Mouse (Mus musculus) limb, embryonic 12.5 days (tissue): ENCODE measurements at regions not wholly inside any gene's neighbourhood (a gene's known extent, or its start where the extent isn't known, plus 50 kb on each side); places are given as distances from the start of the nearest gene placed in this dataset.

Experiments used
- ATAC-seq: fragments of 200-750 bp; cut with Nextera tagmentation; 2 replicates; pipeline ENCODE4 v1.8.0; 2017; ENCODE audit warnings: low read depth, moderate TSS enrichment; ENCODE audit not compliant: insufficient number of reproducible peaks, insufficient read depth, low FRiP score, low TSS enrichment
- H3K27ac ChIP-seq: fragments of 300-500 bp; sonication (generic); 2 replicates; pipeline ENCODE4 v1.5.1; 2016; ENCODE audit warnings: mild to moderate bottlenecking, moderate library complexity
- H3K27me3 ChIP-seq: fragments of 300-500 bp; sonication (generic); 2 replicates; pipeline ENCODE4 v1.6.1; 2016; ENCODE audit warnings: mild to moderate bottlenecking, moderate library complexity
- H3K36me3 ChIP-seq: fragments of 300-500 bp; sonication (generic); 2 replicates; pipeline ENCODE4 v1.6.1; 2016; ENCODE audit warnings: mild to moderate bottlenecking, moderate library complexity
- H3K4me1 ChIP-seq: fragments of 300-500 bp; sonication (generic); replicated peaks from 2 replicates; pipeline ENCODE4 v1.6.1; 2016
- H3K4me2 ChIP-seq: fragments of 300-500 bp; sonication (generic); 2 replicates; pipeline ENCODE4 v1.6.1; 2016; ENCODE audit warnings: mild to moderate bottlenecking, moderate library complexity
- H3K4me3 ChIP-seq: fragments of 300-500 bp; sonication (generic); replicated peaks from 2 replicates; pipeline ENCODE4 v1.5.1; 2016; ENCODE audit warnings: mild to moderate bottlenecking
- H3K9ac ChIP-seq: fragments of 300-500 bp; sonication (generic); replicated peaks from 2 replicates; pipeline ENCODE4 v1.6.1; 2016; ENCODE audit warnings: mild to moderate bottlenecking, moderate library complexity
- H3K9me3 ChIP-seq: fragments of 300-500 bp; sonication (generic); 2 replicates; pipeline ENCODE4 v1.6.1; 2016; ENCODE audit warnings: mild to moderate bottlenecking, moderate library complexity
- WGBS: fragments of 180-500 bp; shearing (Covaris S2); methylation state at CpG from one replicate; pipeline ENCODE4 v1.1.7; 2016; 5-methylcytosine and 5-hydroxymethylcytosine counted together

- Histone ChIP-seq H3K9me3 (no peaks in the 10 kb centered on the region), H3K9ac (no peak overlapping the region), H3K27ac (no peak overlapping the region), H3K36me3 (no peaks in the 10 kb centered on the region), H3K4me3 (no peak overlapping the region), H3K27me3 (no peaks in the 10 kb centered on the region), H3K4me1 (no peaks in the 10 kb centered on the region), H3K4me2 (no peak overlapping the region)
- 86% methylated on average over 9 of the region's 9 CpGs for WGBS
- ATAC-seq: no peak
Observed at GRCm38 (mm10) chr15:31908432-31908831, 268.7 kb upstream of the Tas2r119 start.

GRCm38 (mm10) chr15:31911978-31912377 lies 265.1 kb upstream of the Tas2r119 start:
- WGBS: 91% methylated on average over 3 of the region's 3 CpGs
- ATAC-seq: no peak

GRCm38 (mm10) chr15:31921485-31921884 lies 255.6 kb upstream of the Tas2r119 start:
- H3K9me3 ChIP-seq: no peaks in the 10 kb centered on the region
- no peak overlapping the region for H3K4me3 ChIP-seq
- no peaks in the 10 kb centered on the region for H3K27me3 ChIP-seq
- no peaks in the 10 kb centered on the region for H3K36me3 ChIP-seq
- ATAC-seq: no peak
- no peak overlapping the region for H3K4me2 ChIP-seq
- H3K27ac ChIP-seq: no peak overlapping the region
- H3K9ac ChIP-seq: no peak overlapping the region
- 73% methylated on average over 3 of the region's 3 CpGs for WGBS
- no peaks in the 10 kb centered on the region for H3K4me1 ChIP-seq

More at GRCm38 (mm10) chr15:31911978-31912377, 265.1 kb upstream of the Tas2r119 start:
- H3K4me3 ChIP-seq: no peak overlapping the region
- no peak overlapping the region for H3K9ac ChIP-seq
- no peaks in the 10 kb centered on the region for H3K36me3 ChIP-seq
- no peaks in the 10 kb centered on the region for H3K27me3 ChIP-seq
- no peak overlapping the region for H3K4me2 ChIP-seq
- H3K4me1 ChIP-seq: no peaks in the 10 kb centered on the region
- no peak overlapping the region for H3K27ac ChIP-seq
- H3K9me3 ChIP-seq: no peaks in the 10 kb centered on the region

GRCm38 (mm10) chr15:31960301-31960700 lies 216.8 kb upstream of the Tas2r119 start:
- 86% methylated on average over 4 of the region's 4 CpGs for WGBS
- no peak overlapping the region for H3K4me2 ChIP-seq
- no peak overlapping the region for H3K4me3 ChIP-seq
- no peaks in the 10 kb centered on the region for H3K4me1 ChIP-seq
- ATAC-seq: no peak
- H3K27me3 ChIP-seq: no peaks in the 10 kb centered on the region
- no peaks in the 10 kb centered on the region for H3K9me3 ChIP-seq
- no peak overlapping the region for H3K27ac ChIP-seq
- H3K36me3 ChIP-seq: no peaks in the 10 kb centered on the region
- no peak overlapping the region for H3K9ac ChIP-seq

GRCm38 (mm10) chr15:31961963-31962362 lies 215.1 kb upstream of the Tas2r119 start:
- 49% methylated on average over 2 of the region's 2 CpGs for WGBS
- H3K9ac ChIP-seq: no peak overlapping the region
- no peaks in the 10 kb centered on the region for H3K27me3 ChIP-seq
- no peaks in the 10 kb centered on the region for H3K4me1 ChIP-seq
- H3K4me3 ChIP-seq: no peak overlapping the region
- no peaks in the 10 kb centered on the region for H3K9me3 ChIP-seq
- ATAC-seq: no peak
- no peak overlapping the region for H3K27ac ChIP-seq
- no peaks in the 10 kb centered on the region for H3K36me3 ChIP-seq
- no peak overlapping the region for H3K4me2 ChIP-seq

- Histone ChIP-seq H3K36me3 (no peaks in the 10 kb centered on the region), H3K9ac (no peak overlapping the region), H3K9me3 (no peaks in the 10 kb centered on the region), H3K27ac (no peak overlapping the region), H3K4me3 (no peak overlapping the region), H3K4me1 (no peaks in the 10 kb centered on the region), H3K4me2 (no peak overlapping the region), H3K27me3 (no peaks in the 10 kb centered on the region)
- 91% methylated on average over 6 of the region's 6 CpGs for WGBS
- no peak for ATAC-seq
Observed at GRCm38 (mm10) chr15:31964911-31965310, 212.2 kb upstream of the Tas2r119 start.

- H3K4me3 ChIP-seq: no peak overlapping the region
- H3K36me3 ChIP-seq: no peaks in the 10 kb centered on the region
- no peak overlapping the region for H3K27ac ChIP-seq
- H3K9ac ChIP-seq: no peak overlapping the region
- no peak for ATAC-seq
- H3K27me3 ChIP-seq: no peaks in the 10 kb centered on the region
- no peak overlapping the region for H3K4me2 ChIP-seq
- no peaks in the 10 kb centered on the region for H3K9me3 ChIP-seq
- 93% methylated on average over 4 of the region's 4 CpGs for WGBS
- no peaks in the 10 kb centered on the region for H3K4me1 ChIP-seq
Observed at GRCm38 (mm10) chr15:31965542-31965941, 211.5 kb upstream of the Tas2r119 start.

- Histone ChIP-seq H3K4me1 (0 out of 2 replicates have a peak, but pooled peaks cover 9% of the 10 kb centered on the region), H3K36me3 (no peaks in the 10 kb centered on the region), H3K4me3 (no peak overlapping the region), H3K9ac (no peak overlapping the region), H3K9me3 (no peaks in the 10 kb centered on the region), H3K27ac (no peak overlapping the region), H3K27me3 (peaks cover 9% of the 10 kb centered on the region; the same call in 1 of the 2 replicates), H3K4me2 (no peak overlapping the region)
- WGBS: 82% methylated on average over 7 of the region's 7 CpGs
- no peak for ATAC-seq
Observed at GRCm38 (mm10) chr15:31972891-31973290, 204.2 kb upstream of the Tas2r119 start.

GRCm38 (mm10) chr15:31973889-31974288 lies 203.2 kb upstream of the Tas2r119 start:
- no peaks in the 10 kb centered on the region for H3K36me3 ChIP-seq
- H3K9ac ChIP-seq: no peak overlapping the region
- H3K4me3 ChIP-seq: no peak overlapping the region
- 83% methylated on average over 11 of the region's 11 CpGs for WGBS
- 0 out of 2 replicates have a peak, but pooled peaks cover 9% of the 10 kb centered on the region for H3K4me1 ChIP-seq
- no peaks in the 10 kb centered on the region for H3K9me3 ChIP-seq
- H3K27ac ChIP-seq: no peak overlapping the region
- H3K4me2 ChIP-seq: no peak overlapping the region
- ATAC-seq: no peak
- peaks cover 9% of the 10 kb centered on the region; the same call in 1 of the 2 replicates for H3K27me3 ChIP-seq

- no peak for ATAC-seq
- H3K4me1 ChIP-seq: peaks cover 15% of the 10 kb centered on the region; the same call in 1 of the 2 replicates
- H3K27ac ChIP-seq: no peak overlapping the region
- no peaks in the 10 kb centered on the region for H3K9me3 ChIP-seq
- 16% methylated on average over 4 of the region's 4 CpGs for WGBS
- H3K36me3 ChIP-seq: no peaks in the 10 kb centered on the region
- H3K4me2 ChIP-seq: no peak overlapping the region
- no peak overlapping the region for H3K4me3 ChIP-seq
- H3K27me3 ChIP-seq: peaks cover 14% of the 10 kb centered on the region; the same call in 1 of the 2 replicates
- no peak overlapping the region for H3K9ac ChIP-seq
Observed at GRCm38 (mm10) chr15:31976461-31976860, 200.6 kb upstream of the Tas2r119 start.

- peaks cover 15% of the 10 kb centered on the region; the same call in 1 of the 2 replicates for H3K4me1 ChIP-seq
- WGBS: 89% methylated on average over 3 of the region's 3 CpGs
- H3K27ac ChIP-seq: no peak overlapping the region
- no peak overlapping the region for H3K9ac ChIP-seq
- ATAC-seq: no peak
- H3K27me3 ChIP-seq: peaks cover 9% of the 10 kb centered on the region; the same call in 1 of the 2 replicates
- no peak overlapping the region for H3K4me2 ChIP-seq
- no peaks in the 10 kb centered on the region for H3K36me3 ChIP-seq
- H3K4me3 ChIP-seq: no peak overlapping the region
- no peaks in the 10 kb centered on the region for H3K9me3 ChIP-seq
Observed at GRCm38 (mm10) chr15:31977563-31977962, 199.5 kb upstream of the Tas2r119 start.

GRCm38 (mm10) chr15:31979961-31980360 lies 197.1 kb upstream of the Tas2r119 start:
- no peak for ATAC-seq
- 5% methylated on average over 7 of the region's 7 CpGs for WGBS

More at GRCm38 (mm10) chr15:31979961-31980360, 197.1 kb upstream of the Tas2r119 start:
- peaks cover 15% of the 10 kb centered on the region; the same call in 1 of the 2 replicates for H3K4me1 ChIP-seq
- no peaks in the 10 kb centered on the region for H3K36me3 ChIP-seq
- no peak overlapping the region for H3K4me2 ChIP-seq
- peaks cover 9% of the 10 kb centered on the region; the same call in 1 of the 2 replicates for H3K27me3 ChIP-seq
- H3K9ac ChIP-seq: no peak overlapping the region
- H3K27ac ChIP-seq: no peak overlapping the region
- no peaks in the 10 kb centered on the region for H3K9me3 ChIP-seq
- H3K4me3 ChIP-seq: no peak overlapping the region
